8 mouse cellular contexts compared by ENCODE assay signal in the genomic region with DNA sequence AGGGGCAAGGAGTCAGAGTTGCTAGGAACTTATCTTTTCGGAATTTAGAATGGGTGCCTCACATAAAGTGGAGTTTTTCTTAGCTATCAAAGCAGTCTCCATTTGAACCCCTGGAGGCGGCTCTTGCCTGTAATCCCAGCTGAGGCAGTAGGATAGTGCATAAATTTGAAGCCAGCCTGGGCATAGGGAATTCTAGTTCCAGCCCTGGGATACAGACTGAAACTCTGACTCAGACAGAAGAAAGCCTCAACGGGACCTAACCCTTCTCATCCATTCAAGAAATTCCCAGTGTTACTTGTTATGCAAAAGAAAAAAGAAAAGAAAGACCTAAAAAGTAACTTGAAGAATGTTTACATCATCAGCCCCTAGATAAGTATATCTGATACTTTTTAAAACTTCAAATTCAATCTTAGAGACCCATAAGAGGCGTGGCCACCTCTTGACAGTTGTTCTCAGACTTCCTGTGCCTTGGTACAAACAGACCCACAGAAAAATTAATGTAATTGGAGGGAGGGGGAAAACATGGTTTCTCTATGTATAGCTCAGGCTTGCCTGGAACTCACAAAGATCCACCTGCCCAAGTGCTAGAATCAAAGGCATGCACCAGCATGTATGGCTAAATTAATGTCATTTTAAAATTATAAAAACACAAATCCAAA. TPM values are rescaled to one million over a fixed set of nuclear protein-coding genes. Genes with fewer than 3 reads are reported as not detected.
DNase-seq lines count a peak whose midpoint lies in the region; ATAC-seq and TF ChIP-seq lines count a peak whose summit lies in the region.

No protein-coding gene starts in this region.

- TF ChIP-seq CTCF in small intestine, adult 2 months (IDR thresholded peaks at IDR 0.05; ENCODE audit: extremely low read depth, insufficient read length, insufficient replicate concordance, low read depth, low read length), result no peak

- H3K4me1 ChIP-seq in ES-E14 (ENCODE audit: control insufficient read depth in 2 of 2, insufficient read depth in 2 of 2, low read length in 2 of 2, poor library complexity in 1 of 2), result peaks cover 2 to 3% of the 10 kb centered on the region in 2 experiments; a peak in 3 of 4 replicates
- H3K4me1 ChIP-seq in embryonic facial prominence, embryonic 15.5 days, result peaks cover 14% of the 10 kb centered on the region
- H3K4me1 ChIP-seq in hindbrain, embryonic 14.5 days (replicated peaks; ENCODE audit: control insufficient read depth, insufficient read depth, low read length), result peaks cover 15% of the 10 kb centered on the region
- H3K4me1 ChIP-seq in liver, embryonic 11.5 days (replicated peaks; ENCODE audit: control insufficient read depth, insufficient read depth, low read length), result peaks cover 22% of the 10 kb centered on the region
- H3K4me1 ChIP-seq in small intestine, adult 2 months (ENCODE audit: control insufficient read depth, insufficient read depth, insufficient read length, low read length), result no peaks in the 10 kb centered on the region; the same call in 1 of the 2 replicates

- no peak for TF ChIP-seq POLR2A in small intestine, adult 2 months (IDR thresholded peaks at IDR 0.05; ENCODE audit: low read depth, low read length)

- ATAC-seq in embryonic facial prominence, embryonic 15.5 days (ENCODE audit: insufficient number of reproducible peaks, low FRiP score, low TSS enrichment, low read depth), result no peak
- ATAC-seq in hindbrain, embryonic 14.5 days (ENCODE audit: low FRiP score), result no peak
- ATAC-seq in liver, embryonic 11.5 days (replicated peaks; ENCODE audit: low FRiP score), result no peak
- no peak for ATAC-seq in activated CD4-positive, CD25-positive, alpha-beta regulatory T cell, adult 4 months

- no peaks in the 10 kb centered on the region for H3K36me3 ChIP-seq in ES-E14 (ENCODE audit: control insufficient read depth, insufficient read depth, low read length, poor library complexity, severe bottlenecking)
- H3K36me3 ChIP-seq in embryonic facial prominence, embryonic 15.5 days, result no peaks in the 10 kb centered on the region
- no peaks in the 10 kb centered on the region for H3K36me3 ChIP-seq in hindbrain, embryonic 14.5 days (replicated peaks; ENCODE audit: control insufficient read depth, insufficient read depth)
- no peaks in the 10 kb centered on the region for H3K36me3 ChIP-seq in liver, embryonic 11.5 days (ENCODE audit: control insufficient read depth, insufficient read depth, low read length)
- H3K36me3 ChIP-seq in small intestine, adult 2 months (ENCODE audit: control insufficient read depth, insufficient read depth, low read length), result no peaks in the 10 kb centered on the region

- H3K4me2 ChIP-seq in embryonic facial prominence, embryonic 15.5 days (replicated peaks), result peak overlapping the region; percentile 93
- peak overlapping the region; percentile 95 for H3K4me2 ChIP-seq in hindbrain, embryonic 14.5 days (replicated peaks)
- H3K4me2 ChIP-seq in liver, embryonic 11.5 days, result peak overlapping the region; percentile 93

- WGBS in embryonic facial prominence, embryonic 15.5 days, result 14% methylated on average over 4 of the region's 4 CpGs
- WGBS in hindbrain, embryonic 14.5 days, result 20% methylated on average over 4 of the region's 4 CpGs
- 18% methylated on average over 4 of the region's 4 CpGs for WGBS in liver, embryonic 11.5 days
- WGBS in small intestine, adult 2 months, result 12% methylated on average over 4 of the region's 4 CpGs

- H3K27ac ChIP-seq in ES-E14 (ENCODE audit: insufficient read depth, low read depth, low read length, poor library complexity, severe bottlenecking), result no peak overlapping the region
- H3K27ac ChIP-seq in embryonic facial prominence, embryonic 15.5 days (replicated peaks), result peak overlapping the region; percentile 96
- H3K27ac ChIP-seq in hindbrain, embryonic 14.5 days, result peak overlapping the region; percentile 88; the same call in 1 of the 2 replicates
- peak overlapping the region; percentile 98 for H3K27ac ChIP-seq in liver, embryonic 11.5 days (ENCODE audit: low read depth, low read length)
- H3K27ac ChIP-seq in small intestine, adult 2 months (ENCODE audit: insufficient read depth, low read depth, low read length), result peak overlapping the region; percentile 82

- peak overlapping the region; percentile 90 for H3K9ac ChIP-seq in ES-E14 (ENCODE audit: insufficient read depth, low read depth, low read length, poor library complexity, severe bottlenecking)
- peak overlapping the region; percentile 82 for H3K9ac ChIP-seq in embryonic facial prominence, embryonic 15.5 days
- peak overlapping the region; percentile 93 for H3K9ac ChIP-seq in hindbrain, embryonic 14.5 days
- peak overlapping the region; percentile 87 for H3K9ac ChIP-seq in liver, embryonic 11.5 days (ENCODE audit: low read depth, low read length)

- no peaks in the 10 kb centered on the region for H3K9me3 ChIP-seq in ES-E14 (ENCODE audit: control insufficient read depth, insufficient read depth, low read depth, low read length)
- no peaks in the 10 kb centered on the region for H3K9me3 ChIP-seq in embryonic facial prominence, embryonic 15.5 days (replicated peaks)
- H3K9me3 ChIP-seq in hindbrain, embryonic 14.5 days (ENCODE audit: control insufficient read depth, low read length), result no peaks in the 10 kb centered on the region
- H3K9me3 ChIP-seq in liver, embryonic 11.5 days (ENCODE audit: control insufficient read depth, low read length), result no peaks in the 10 kb centered on the region

- no peaks in the 10 kb centered on the region for H3K27me3 ChIP-seq in embryonic facial prominence, embryonic 15.5 days
- no peaks in the 10 kb centered on the region for H3K27me3 ChIP-seq in hindbrain, embryonic 14.5 days (ENCODE audit: control insufficient read depth, insufficient read depth, low read length)
- no peaks in the 10 kb centered on the region for H3K27me3 ChIP-seq in liver, embryonic 11.5 days (replicated peaks; ENCODE audit: control insufficient read depth, insufficient read depth, low read length)
- H3K27me3 ChIP-seq in small intestine, adult 2 months (ENCODE audit: control insufficient read depth, insufficient read depth, low read length), result no peaks in the 10 kb centered on the region

- H3K4me3 ChIP-seq in ES-E14 (ENCODE audit: insufficient read depth in 1 of 2, low read depth in 1 of 2, low read length in 2 of 2, poor library complexity in 1 of 2, severe bottlenecking in 1 of 2), result peak overlapping the region; percentile 83 to 84
- H3K4me3 ChIP-seq in embryonic facial prominence, embryonic 15.5 days (replicated peaks), result peak overlapping the region; percentile 92
- H3K4me3 ChIP-seq in hindbrain, embryonic 14.5 days (replicated peaks; ENCODE audit: low read length), result peak overlapping the region; percentile 98
- peak overlapping the region; percentile 96 for H3K4me3 ChIP-seq in liver, embryonic 11.5 days (ENCODE audit: low read depth, low read length)
- peak overlapping the region; percentile 91 for H3K4me3 ChIP-seq in small intestine, adult 2 months (ENCODE audit: low read depth, low read length)

- peak; percentile 10 for DNase-seq in adrenal gland, postnatal 10 days
- DNase-seq in adrenal gland, adult 8-10 months, result no peak
- no peak for DNase-seq in ES-E14 (ENCODE audit: low read depth, low spot score)
- DNase-seq in hindbrain, embryonic 14.5 days (ENCODE audit: low spot score), result peak; percentile 36
- DNase-seq in liver, embryonic 11.5 days (ENCODE audit: low spot score), result no peak

- in situ Hi-C loops in ES-E14 (cut with MboI; ENCODE audit: low sequenced_read_pairs in 2 of 2, unreplicated experiment in 2 of 2), result no loop called here

TF ChIP-seq in ES-E14, 5 proteins besides CTCF, POLR2A, EP300 and RAD21:
- no peak for TF ChIP-seq ZC3H11A (IDR thresholded peaks at IDR 0.05; ENCODE audit: borderline replicate concordance, low read depth, low read length)
- TF ChIP-seq MAFK (IDR thresholded peaks at IDR 0.05; ENCODE audit: insufficient read depth, low read depth, low read length), result no peak
- TF ChIP-seq ZNF384 (IDR thresholded peaks at IDR 0.05; ENCODE audit: low read depth, low read length), result no peak
- TF ChIP-seq HCFC1 (IDR thresholded peaks at IDR 0.05; ENCODE audit: borderline replicate concordance, insufficient read depth, low read length), result no peak
- no peak for TF ChIP-seq CHD2 (IDR thresholded peaks at IDR 0.05; ENCODE audit: low read depth, low read length)

RNA-seq across cellular contexts. Expression of a gene that starts 1.2 kb away (rescaled TPM):
- 10 to 100 TPM; 37.1 to 39.6 TPM for total RNA-seq in adrenal gland, postnatal 10 days (2021)
- total RNA-seq in adrenal gland, adult 8-10 months (2022), result 10 to 100 TPM; 35.1 to 58.6 (median 50.5) TPM
- total RNA-seq in ES-E14 (2012; rRNA removed), result 22.2 and 22.3 TPM in 2 replicates
- 59.8 and 61.1 TPM in 2 replicates for polyA plus RNA-seq in embryonic facial prominence, embryonic 15.5 days (2015; fragmentation: Nextera tagmentation; extraction: Ambion mirVana)
- 62.1 and 65.9 TPM in 2 replicates for polyA plus RNA-seq in hindbrain, embryonic 14.5 days (2014; fragmentation: Nextera tagmentation; extraction: Ambion mirVana)
- 54.1 and 54.6 TPM in 2 replicates for polyA plus RNA-seq in liver, embryonic 11.5 days (2014; fragmentation: Nextera tagmentation; extraction: Ambion mirVana)
- 1.9 and 3.1 TPM in 2 replicates for polyA plus RNA-seq in small intestine, adult 2 months (2012; rRNA removed)
- polyA plus RNA-seq in activated CD4-positive, CD25-positive, alpha-beta regulatory T cell, adult 4 months (2017; shearing (Covaris generic)), result 10 to 100 TPM; 41.0 to 42.9 TPM

RNA-seq across cellular contexts. Expression of a gene that starts 47.3 kb away (rescaled TPM):
- 10 to 100 TPM; 49.3 to 74.8 TPM for total RNA-seq in adrenal gland, postnatal 10 days (2021)
- total RNA-seq in adrenal gland, adult 8-10 months (2022), result 10 to 100 TPM; 81.6 to 96.2 (median 89.6) TPM
- total RNA-seq in ES-E14 (2012; rRNA removed), result 94.4 and 128 TPM in 2 replicates
- 75.2 and 77.5 TPM in 2 replicates for polyA plus RNA-seq in embryonic facial prominence, embryonic 15.5 days (2015; fragmentation: Nextera tagmentation; extraction: Ambion mirVana)
- polyA plus RNA-seq in hindbrain, embryonic 14.5 days (2014; fragmentation: Nextera tagmentation; extraction: Ambion mirVana), result 134 and 141 TPM in 2 replicates
- polyA plus RNA-seq in liver, embryonic 11.5 days (2014; fragmentation: Nextera tagmentation; extraction: Ambion mirVana), result 74.4 and 76.3 TPM in 2 replicates
- polyA plus RNA-seq in small intestine, adult 2 months (2012; rRNA removed), result 41.3 and 56.0 TPM in 2 replicates
- polyA plus RNA-seq in activated CD4-positive, CD25-positive, alpha-beta regulatory T cell, adult 4 months (2017; shearing (Covaris generic)), result 10 to 100 TPM; 45.3 to 60.4 TPM

Comparison
In these comparisons a context has a peak if more than half of its experiments do, and no peak if none do; other contexts are left out.
1. DNase-seq: peak in adrenal gland, postnatal 10 days (single experiment) and hindbrain, embryonic 14.5 days (single experiment); none in adrenal gland, adult 8-10 months (single experiment), ES-E14 (single experiment) and liver, embryonic 11.5 days (single experiment).
2. RNA of a gene that starts 1.2 kb away (polyA plus RNA-seq): 62.1 to 65.9 TPM in hindbrain, embryonic 14.5 days, 59.8 to 61.1 TPM in embryonic facial prominence, embryonic 15.5 days, 54.1 to 54.6 TPM in liver, embryonic 11.5 days and 41.0 to 42.9 TPM in activated CD4-positive, CD25-positive, alpha-beta regulatory T cell, adult 4 months; 1.9 to 3.1 TPM in small intestine, adult 2 months; every median in the first group is over 10 times any median in the second.
3. Peak in every context shown above with its lines, with median percentiles within 50 percentile points of each other: H3K4me3 ChIP-seq, H3K9ac ChIP-seq and H3K4me2 ChIP-seq.